ENCODE assay signal across 12 mouse cellular contexts in the genomic region with DNA sequence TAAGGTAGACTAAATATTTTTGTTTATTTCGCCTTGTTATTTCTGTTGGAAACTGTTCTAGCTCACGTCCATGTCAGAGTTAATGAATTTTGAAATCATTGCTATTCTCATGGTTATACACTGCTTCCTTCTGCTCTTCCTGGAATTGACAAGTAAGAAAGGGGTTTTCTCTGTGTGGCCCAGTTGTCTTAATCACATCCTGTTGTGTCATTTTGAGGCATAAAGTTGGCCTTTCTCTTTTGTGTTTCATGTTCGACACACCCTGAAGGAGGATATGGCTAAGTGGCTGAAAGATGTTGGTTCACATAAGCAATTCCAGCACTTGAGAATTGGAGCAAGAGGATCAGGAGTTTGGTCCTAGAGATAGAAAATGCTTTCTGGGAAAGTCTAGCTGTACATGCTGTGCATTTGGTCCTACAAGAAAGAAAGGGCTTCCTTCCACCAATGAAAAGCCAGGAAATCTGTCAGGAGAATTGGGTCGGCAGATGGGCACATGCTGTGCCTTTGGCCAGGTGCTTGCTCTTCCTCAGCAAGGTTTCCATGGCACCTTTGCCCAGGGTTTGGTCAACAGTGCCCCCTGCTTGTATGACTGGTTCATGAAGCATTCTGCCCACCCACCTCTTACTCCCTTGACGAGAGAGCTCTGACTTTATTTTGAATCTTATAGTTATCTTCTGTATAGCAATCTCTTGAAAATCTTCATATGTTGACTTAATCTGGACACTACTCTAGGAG. TPM values are rescaled to one million over a fixed set of nuclear protein-coding genes. Genes with fewer than 3 reads are reported as not detected.
A peak's percentile ranks its signal among the peaks of the same experiment; 100 is the strongest.
DNase-seq lines count a peak whose midpoint lies in the region; ATAC-seq and TF ChIP-seq lines count a peak whose summit lies in the region.
"Had no signal": no experiment of that assay in that cellular context is flagged by ENCODE, and none has a peak within 500 bp of the region (broad histone marks: within the 10 kb centered on the region; RNA-seq: fewer than 3 reads in every experiment).

No protein-coding gene starts in this region.

- H3K4me1 ChIP-seq in bone marrow, adult 2 months (ENCODE audit: control insufficient read depth, insufficient read depth, low read length) = no peaks in the 10 kb centered on the region; the same call in none of the 2 replicates
- H3K4me1 ChIP-seq in forebrain, embryonic 14.5 days (ENCODE audit: control insufficient read depth, insufficient read depth, low read length) = no peaks in the 10 kb centered on the region
- H3K4me1 ChIP-seq: heart, embryonic 15.5 days; limb, embryonic 12.5 days had no signal

- ATAC-seq in inflammation-experienced regulatory T-cells, adult 6 months = no peak
- ATAC-seq in forebrain, embryonic 14.5 days = no peak

- intact Hi-C loops in heart, postnatal 25 days (cut with DNase I) = loop anchor here (2.0 to 10.0 kb wide), 2 partner anchors 144 to 682 kb away; no protein-coding TSS in a partner anchor

- H3K27me3 ChIP-seq in forebrain, embryonic 14.5 days (replicated peaks; ENCODE audit: control insufficient read depth, insufficient read depth, low read length) = no peaks in the 10 kb centered on the region
- H3K27me3 ChIP-seq: heart, embryonic 15.5 days had no signal

- H3K4me3 ChIP-seq in bone marrow, adult 2 months (replicated peaks; ENCODE audit: control insufficient read depth, low read depth, low read length) = no peak overlapping the region
- no peak overlapping the region for H3K4me3 ChIP-seq in forebrain, embryonic 14.5 days (ENCODE audit: low read depth, low read length)
- H3K4me3 ChIP-seq: heart, embryonic 15.5 days; limb, embryonic 12.5 days had no signal

- H3K27ac ChIP-seq in bone marrow, adult 2 months (ENCODE audit: control insufficient read depth, insufficient read depth, low read depth, low read length, poor library complexity) = no peak overlapping the region
- no peak overlapping the region for H3K27ac ChIP-seq in forebrain, embryonic 14.5 days (ENCODE audit: low read depth, low read length)
- H3K27ac ChIP-seq: heart, embryonic 15.5 days; limb, embryonic 12.5 days had no signal

- no peak overlapping the region for H3K4me2 ChIP-seq in forebrain, embryonic 14.5 days (ENCODE audit: low read length)
- H3K4me2 ChIP-seq: heart, embryonic 15.5 days; limb, embryonic 12.5 days had no signal

- no peaks in the 10 kb centered on the region for H3K36me3 ChIP-seq in forebrain, embryonic 14.5 days (ENCODE audit: control insufficient read depth, insufficient read depth, low read length)
- H3K36me3 ChIP-seq: heart, embryonic 15.5 days; limb, embryonic 12.5 days had no signal

- TF ChIP-seq POLR2A in bone marrow, adult 2 months (IDR thresholded peaks at IDR 0.05; ENCODE audit: borderline replicate concordance, control insufficient read depth, low read depth, low read length) = no peak

- 27% methylated on average over 5 of the region's 5 CpGs for WGBS in bone marrow, adult 2 months
- WGBS in forebrain, embryonic 14.5 days = 77% methylated on average over 5 of the region's 5 CpGs

- no peaks in the 10 kb centered on the region for H3K9me3 ChIP-seq in forebrain, embryonic 14.5 days (replicated peaks; ENCODE audit: control insufficient read depth, low read length)
- H3K9me3 ChIP-seq: heart, embryonic 15.5 days; limb, embryonic 12.5 days had no signal

- no peak overlapping the region for H3K9ac ChIP-seq in forebrain, embryonic 14.5 days (ENCODE audit: low read length)
- H3K9ac ChIP-seq: heart, embryonic 15.5 days; limb, embryonic 12.5 days had no signal

- peak; percentile 58 for DNase-seq in heart, postnatal 4 days
- no peak for DNase-seq in heart, postnatal 25 days (ENCODE audit: low spot score)
- DNase-seq in 3T3-L1 (ENCODE audit: low read depth, low spot score) = peak; percentile 14
- peak; percentile 12 for DNase-seq in induced T-regulatory cell, adult 2 months (ENCODE audit: low read depth)
- no peak for DNase-seq in embryo, embryonic 9.5 days (ENCODE audit: extremely low spot score)
- DNase-seq in forebrain, embryonic 14.5 days (ENCODE audit: low spot score) = no peak
- DNase-seq: right cerebral cortex, postnatal 14 days; thymus, postnatal 36 days had no signal

- TF ChIP-seq CTCF in bone marrow, adult 2 months (IDR thresholded peaks at IDR 0.05; ENCODE audit: control insufficient read depth, insufficient read depth, low read length) = peak; percentile 41; the same call in 1 of the 2 replicates

RNA-seq across cellular contexts. Expression of a gene that starts 8.6 kb away (rescaled TPM):
- 10 to 100 TPM; 57.7 to 59.0 TPM for total RNA-seq in heart, postnatal 4 days (2021)
- 1 to 10 TPM; 5.5 to 7.5 TPM for total RNA-seq in heart, postnatal 25 days (2021)
- 3.0 and 11.9 TPM in 2 replicates for polyA plus RNA-seq in bone marrow, adult 2 months (2011; ENCODE audit: insufficient read depth, insufficient read length, low replicate concordance, missing spikeins)
- under 1 TPM in 2 of 3 experiments, not detected in 1; 0.59 to 0.75 TPM for polyA plus RNA-seq in inflammation-experienced regulatory T-cells, adult 6 months (2017; shearing (Covaris generic))
- polyA plus RNA-seq in forebrain, embryonic 14.5 days (2014; fragmentation: Nextera tagmentation; extraction: Ambion mirVana) = 1.4 and 3.0 TPM in 2 replicates

Comparison
In these comparisons a context has a peak if more than half of its experiments do, and no peak if none do; other contexts are left out.
1. DNase-seq: peak in heart, postnatal 4 days (single experiment), 3T3-L1 (single experiment) and induced T-regulatory cell, adult 2 months (single experiment); none in heart, postnatal 25 days (single experiment), embryo, embryonic 9.5 days (single experiment) and forebrain, embryonic 14.5 days (single experiment).